Mouse (Mus musculus): ENCODE data around the gene Trip10.

Gene Trip10

GRCm38 (mm10) chr17:57249186-57250181 is at the start of gene Trip10:
Gene Trip10 (plus strand): TSS chr17:57249455.
- peak; percentile 93 for DNase-seq (ENCODE audit: low spot score)

GRCm38 (mm10) chr17:57201841-57202724 is 47.2 kb upstream of the Trip10 start:
- no peak for DNase-seq (ENCODE audit: low spot score)

GRCm38 (mm10) chr17:57207938-57208337 is 41.3 kb upstream of the Trip10 start:
- DNase-seq (ENCODE audit: low spot score) = no peak

- no peak for DNase-seq (ENCODE audit: low spot score)
These were observed 39.9 kb upstream of the Trip10 start for GRCm38 (mm10) chr17:57209330-57209729.

- DNase-seq (ENCODE audit: low spot score) = no peak
These were observed 37.8 kb upstream of the Trip10 start for GRCm38 (mm10) chr17:57211501-57211900.

- no peak for DNase-seq (ENCODE audit: low spot score)
These were observed 34.4 kb upstream of the Trip10 start for GRCm38 (mm10) chr17:57214676-57215387.

- DNase-seq (ENCODE audit: low spot score) = no peak
These were observed 30.8 kb upstream of the Trip10 start for GRCm38 (mm10) chr17:57218335-57218900.

- DNase-seq (ENCODE audit: low spot score) = no peak
These were observed 29.9 kb upstream of the Trip10 start for GRCm38 (mm10) chr17:57219167-57219883.

- no peak for DNase-seq (ENCODE audit: low spot score)
These were observed 29.4 kb upstream of the Trip10 start for GRCm38 (mm10) chr17:57219884-57220207.

- no peak for DNase-seq (ENCODE audit: low spot score)
These were observed 27.3 kb upstream of the Trip10 start for GRCm38 (mm10) chr17:57221911-57222310.

GRCm38 (mm10) chr17:57223313-57223712 is 25.9 kb upstream of the Trip10 start:
- DNase-seq (ENCODE audit: low spot score) = no peak

- DNase-seq (ENCODE audit: low spot score) = no peak
These were observed 21.8 kb upstream of the Trip10 start for GRCm38 (mm10) chr17:57227468-57227867.

GRCm38 (mm10) chr17:57228014-57228413 is 21.2 kb upstream of the Trip10 start, which contains the start of gene C3:
Gene C3 (minus strand): TSS chr17:57228136.
- DNase-seq (ENCODE audit: low spot score) = peak; percentile 43

- DNase-seq (ENCODE audit: low spot score) = no peak
These were observed 20.4 kb upstream of the Trip10 start for GRCm38 (mm10) chr17:57228873-57229272.

- DNase-seq (ENCODE audit: low spot score) = no peak
These were observed 19.2 kb upstream of the Trip10 start for GRCm38 (mm10) chr17:57229851-57230727.

GRCm38 (mm10) chr17:57230728-57231125 is 18.5 kb upstream of the Trip10 start:
- DNase-seq (ENCODE audit: low spot score) = no peak

GRCm38 (mm10) chr17:57231321-57231771 is 17.9 kb upstream of the Trip10 start:
- DNase-seq (ENCODE audit: low spot score) = no peak

GRCm38 (mm10) chr17:57232200-57232599 is 17.1 kb upstream of the Trip10 start:
- DNase-seq (ENCODE audit: low spot score) = no peak

- DNase-seq (ENCODE audit: low spot score) = no peak
These were observed 16.2 kb upstream of the Trip10 start for GRCm38 (mm10) chr17:57233038-57233437.

Measured in ovary, adult 18-20 months (tissue).